Mouse (Mus musculus) G1E (cell line): ENCODE measurements at regions not wholly inside any gene's neighbourhood (a gene's known extent, or its start where the extent isn't known, plus 50 kb on each side); places are given as distances from the start of the nearest gene placed in this dataset.

Experiments used
- CTCF ChIP-seq: IDR thresholded peaks from 2 replicates; pipeline ENCODE4 v1.5.1; 2012; ENCODE audit warnings: low read depth, low read length, inconsistent platforms, mixed read lengths
- GATA1 ChIP-seq: IDR thresholded peaks from 2 replicates; pipeline ENCODE4 v1.6.1; 2012; ENCODE audit warnings: borderline replicate concordance, low read length, inconsistent platforms, mixed read lengths
- GATA2 ChIP-seq: IDR thresholded peaks from 2 replicates; pipeline ENCODE4 v1.6.1; 2012; ENCODE audit warnings: low read depth, low read length, inconsistent platforms, borderline replicate concordance

DNA sequence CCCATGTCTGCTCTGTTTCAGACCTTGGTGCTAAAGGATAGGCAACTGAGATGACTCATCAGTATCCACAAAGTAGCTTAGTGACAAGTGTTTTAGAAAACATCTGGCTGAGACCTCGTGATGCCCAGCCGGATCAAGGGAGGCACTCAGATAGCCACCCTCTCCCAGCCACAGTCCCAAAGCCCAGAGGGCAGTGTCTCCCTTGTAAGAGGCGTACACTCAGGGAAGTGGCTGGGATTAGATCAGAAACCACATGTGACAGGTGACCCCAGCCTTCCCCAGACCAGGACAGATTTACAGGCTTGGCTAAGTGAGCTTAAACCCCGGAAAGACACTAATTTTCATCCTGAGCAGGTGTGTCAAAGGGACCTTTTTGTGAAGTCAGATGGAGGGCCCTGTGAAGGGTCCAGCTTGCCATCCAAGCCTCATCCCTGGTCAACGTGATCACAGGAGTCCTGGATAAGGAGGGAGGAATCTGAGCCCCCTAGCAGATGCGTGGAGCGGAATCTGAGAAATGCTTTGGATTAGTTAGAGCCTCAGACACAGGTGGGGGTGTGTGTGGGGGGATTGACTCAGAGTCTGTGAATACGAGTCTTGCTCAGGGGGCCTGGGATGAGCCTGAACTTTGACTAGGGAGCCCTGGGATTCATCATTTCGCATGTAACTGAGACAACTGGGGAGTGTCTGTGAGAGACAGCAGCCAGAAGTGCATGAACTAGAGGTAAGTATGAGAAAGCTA, 711.4 kb downstream of the Vrk1 start:
- TF ChIP-seq CTCF (no peak), GATA1 (no peak), GATA2 (no peak)
